Mouse (Mus musculus) thymus, adult 2 months (tissue): ENCODE data around the gene Ppfia2. TPM values are rescaled to one million over a fixed set of nuclear protein-coding genes. Genes with fewer than 3 reads are reported as not detected.

Experiments used
- DNase-seq: peaks from one replicate; pipeline ENCODE4 v3.0.0; 2021
- H3K27ac ChIP-seq: fragments of 200-500 bp; 2 replicates; pipeline ENCODE4 v1.5.1; 2012; ENCODE audit warnings: low read length, control low read depth; ENCODE audit not compliant: control insufficient read depth, insufficient read depth
- H3K27me3 ChIP-seq: fragments of 200-500 bp; 2 replicates; pipeline ENCODE4 v1.6.1; 2012; ENCODE audit warnings: mild to moderate bottlenecking, low read length, moderate library complexity, mixed read lengths; ENCODE audit not compliant: control insufficient read depth, insufficient read depth
- H3K36me3 ChIP-seq: fragments of 200-500 bp; 2 replicates; pipeline ENCODE4 v1.6.1; 2012; ENCODE audit warnings: mild to moderate bottlenecking, low read length, moderate library complexity; ENCODE audit not compliant: control insufficient read depth, insufficient read depth
- H3K4me1 ChIP-seq: fragments of 200-500 bp; replicated peaks from 2 replicates; pipeline ENCODE4 v1.6.1; 2012; ENCODE audit warnings: low read length; ENCODE audit not compliant: control insufficient read depth, insufficient read depth
- H3K4me3 ChIP-seq: fragments of 200-500 bp; 2 replicates; pipeline ENCODE4 v1.5.1; 2012; ENCODE audit warnings: mild to moderate bottlenecking, low read length, control low read depth, moderate library complexity; ENCODE audit not compliant: control insufficient read depth, insufficient read depth
- CTCF ChIP-seq: fragments of 200-500 bp; IDR thresholded peaks from 2 replicates; pipeline ENCODE4 v1.5.1; 2012; ENCODE audit warnings: mild to moderate bottlenecking, control low read depth, low read length, moderate library complexity, borderline replicate concordance; ENCODE audit not compliant: control insufficient read depth, poor library complexity, insufficient read depth; ENCODE audit errors: extremely low read depth
- POLR2A ChIP-seq: fragments of 200-500 bp; IDR thresholded peaks from 2 replicates; pipeline ENCODE4 v1.6.1; 2012; ENCODE audit warnings: mild to moderate bottlenecking, low read length, control low read depth, moderate library complexity; ENCODE audit not compliant: control insufficient read depth, poor library complexity, insufficient read depth; ENCODE audit errors: extremely low read depth
- WGBS: fragments of 180-500 bp; shearing (Covaris S2); methylation state at CpG from one replicate; pipeline ENCODE4 v1.1.7; 2018; 5-methylcytosine and 5-hydroxymethylcytosine counted together
- polyA plus RNA-seq: library from polyadenylated mRNA; depleted of rRNA; stranded (reverse); fragments of >200 nt; gene quantifications from 2 replicates; pipeline ENCODE4 v1.2.3, GENCODE M21; 2012

Gene Ppfia2
- polyA plus RNA-seq, 1 experiment: 0.01 TPM

GRCm38 (mm10) chr10:106736230-106737063 is 266.3 kb downstream of the Ppfia2 start:
- Histone ChIP-seq H3K27me3 (no peaks in the 10 kb centered on the region), H3K36me3 (no peaks in the 10 kb centered on the region), H3K27ac (no peak overlapping the region), H3K4me1 (no peaks in the 10 kb centered on the region), H3K4me3 (no peak overlapping the region)
- no peak for DNase-seq
- WGBS: 97% methylated on average over 4 of the region's 4 CpGs
- TF ChIP-seq CTCF (no peak), POLR2A (no peak)

GRCm38 (mm10) chr10:106738190-106738589 is 268.1 kb downstream of the Ppfia2 start:
- no peaks in the 10 kb centered on the region for H3K36me3 ChIP-seq
- 88% methylated on average over 3 of the region's 3 CpGs for WGBS
- no peaks in the 10 kb centered on the region for H3K27me3 ChIP-seq
- DNase-seq: no peak
- no peak overlapping the region for H3K27ac ChIP-seq
- no peaks in the 10 kb centered on the region for H3K4me1 ChIP-seq
- TF ChIP-seq CTCF (no peak), POLR2A (no peak)
- H3K4me3 ChIP-seq: no peak overlapping the region

DNA sequence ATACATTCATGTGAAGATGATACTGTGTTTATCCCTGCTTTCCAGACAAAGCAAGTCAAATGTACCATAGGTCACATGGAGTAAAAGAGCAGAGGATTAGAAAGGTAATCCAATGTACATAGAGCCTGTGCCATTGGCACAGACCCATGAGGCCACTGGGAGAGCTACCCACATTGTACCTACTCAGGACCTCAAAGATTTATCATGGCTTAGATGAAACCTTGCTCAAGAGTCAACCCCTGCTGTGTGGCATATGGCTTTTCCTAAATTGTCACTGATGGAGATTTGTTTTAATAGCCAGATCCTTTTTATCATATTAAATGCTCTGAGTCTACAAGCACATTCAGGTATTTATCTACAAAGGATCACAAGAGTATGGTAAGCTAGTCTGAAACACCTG is 274.8 kb downstream of the Ppfia2 start:
- Histone ChIP-seq H3K27me3 (no peaks in the 10 kb centered on the region), H3K4me3 (no peak overlapping the region), H3K4me1 (no peaks in the 10 kb centered on the region), H3K36me3 (no peaks in the 10 kb centered on the region), H3K27ac (no peak overlapping the region)
- DNase-seq: no peak
- TF ChIP-seq CTCF (no peak), POLR2A (no peak)

DNA sequence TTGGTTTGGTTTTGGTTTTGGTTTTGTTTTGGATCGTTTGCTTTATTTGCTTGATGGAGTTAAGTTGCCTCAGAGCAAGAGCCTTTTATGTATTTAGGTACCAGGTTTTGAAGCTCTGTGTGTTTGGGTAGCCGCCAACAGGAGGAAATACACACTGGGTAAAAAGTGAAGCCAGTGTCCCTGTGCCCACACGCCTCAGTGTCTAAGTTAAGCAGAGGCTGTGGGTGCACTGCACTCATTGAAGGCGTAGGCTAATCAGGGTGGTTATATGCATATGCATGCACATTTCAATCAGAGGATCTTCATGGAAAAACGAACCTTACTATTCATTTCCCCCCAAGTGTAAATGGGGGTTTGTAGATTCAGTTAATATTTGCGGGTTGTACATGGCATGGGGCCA is 290.9 kb downstream of the Ppfia2 start:
- 87% methylated on average over 6 of the region's 6 CpGs for WGBS
- Histone ChIP-seq H3K27ac (no peak overlapping the region), H3K4me1 (no peaks in the 10 kb centered on the region), H3K4me3 (no peak overlapping the region), H3K36me3 (no peaks in the 10 kb centered on the region), H3K27me3 (no peaks in the 10 kb centered on the region)
- TF ChIP-seq CTCF (no peak), POLR2A (no peak)
- DNase-seq: no peak

GRCm38 (mm10) chr10:106763785-106764184 is 293.6 kb downstream of the Ppfia2 start:
- Histone ChIP-seq H3K4me1 (no peaks in the 10 kb centered on the region), H3K27ac (no peak overlapping the region), H3K4me3 (no peak overlapping the region), H3K27me3 (no peaks in the 10 kb centered on the region), H3K36me3 (no peaks in the 10 kb centered on the region)
- TF ChIP-seq POLR2A (no peak), CTCF (no peak)
- WGBS: 84% methylated on average over 7 of the region's 7 CpGs
- DNase-seq: no peak

DNA sequence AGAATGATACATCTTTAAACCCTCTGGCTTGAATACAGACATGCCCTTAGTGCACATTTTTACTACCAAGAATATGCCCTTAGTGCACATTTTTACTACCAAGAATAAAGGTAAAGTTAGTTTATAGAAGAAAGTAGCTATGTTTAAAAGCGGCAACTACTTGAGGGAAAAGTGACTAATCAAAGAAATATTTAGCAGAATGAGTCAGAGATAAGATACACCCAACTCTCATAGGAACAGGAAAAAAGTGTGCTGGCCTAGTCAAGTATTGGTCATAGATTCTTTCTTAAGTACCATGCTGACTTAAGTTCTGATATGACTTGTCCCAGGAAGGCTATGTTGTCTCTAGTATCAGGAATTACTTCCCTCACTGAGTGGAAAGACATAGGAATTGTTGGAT is 305.4 kb downstream of the Ppfia2 start:
- no peaks in the 10 kb centered on the region for H3K27me3 ChIP-seq
- no peak overlapping the region for H3K27ac ChIP-seq
- H3K36me3 ChIP-seq: no peaks in the 10 kb centered on the region
- TF ChIP-seq CTCF (no peak), POLR2A (no peak)
- 95% methylated on average over 1 of the region's 1 CpGs for WGBS
- H3K4me3 ChIP-seq: no peak overlapping the region
- DNase-seq: no peak
- H3K4me1 ChIP-seq: no peaks in the 10 kb centered on the region

GRCm38 (mm10) chr10:106815447-106815846 is 345.3 kb downstream of the Ppfia2 start:
- TF ChIP-seq CTCF (no peak), POLR2A (no peak)
- no peak for DNase-seq
- no peaks in the 10 kb centered on the region for H3K27me3 ChIP-seq
- 58% methylated on average over 2 of the region's 2 CpGs for WGBS
- no peaks in the 10 kb centered on the region for H3K4me1 ChIP-seq
- no peaks in the 10 kb centered on the region for H3K36me3 ChIP-seq
- no peak overlapping the region for H3K27ac ChIP-seq
- no peak overlapping the region for H3K4me3 ChIP-seq
